Mouse (Mus musculus) CD4-positive naive resting alpha-beta T cell, adult 76 days (primary cell): ENCODE data around the gene Thsd1. TPM values are rescaled to one million over a fixed set of nuclear protein-coding genes. Genes with fewer than 3 reads are reported as not detected.

Experiments
- total RNA-seq: library from RNA; stranded (reverse); gene quantifications from one replicate; pipeline ENCODE4 v1.2.4, GENCODE M21; 2023

Thsd1 gene
- 0.64 TPM for total RNA-seq

DNA sequence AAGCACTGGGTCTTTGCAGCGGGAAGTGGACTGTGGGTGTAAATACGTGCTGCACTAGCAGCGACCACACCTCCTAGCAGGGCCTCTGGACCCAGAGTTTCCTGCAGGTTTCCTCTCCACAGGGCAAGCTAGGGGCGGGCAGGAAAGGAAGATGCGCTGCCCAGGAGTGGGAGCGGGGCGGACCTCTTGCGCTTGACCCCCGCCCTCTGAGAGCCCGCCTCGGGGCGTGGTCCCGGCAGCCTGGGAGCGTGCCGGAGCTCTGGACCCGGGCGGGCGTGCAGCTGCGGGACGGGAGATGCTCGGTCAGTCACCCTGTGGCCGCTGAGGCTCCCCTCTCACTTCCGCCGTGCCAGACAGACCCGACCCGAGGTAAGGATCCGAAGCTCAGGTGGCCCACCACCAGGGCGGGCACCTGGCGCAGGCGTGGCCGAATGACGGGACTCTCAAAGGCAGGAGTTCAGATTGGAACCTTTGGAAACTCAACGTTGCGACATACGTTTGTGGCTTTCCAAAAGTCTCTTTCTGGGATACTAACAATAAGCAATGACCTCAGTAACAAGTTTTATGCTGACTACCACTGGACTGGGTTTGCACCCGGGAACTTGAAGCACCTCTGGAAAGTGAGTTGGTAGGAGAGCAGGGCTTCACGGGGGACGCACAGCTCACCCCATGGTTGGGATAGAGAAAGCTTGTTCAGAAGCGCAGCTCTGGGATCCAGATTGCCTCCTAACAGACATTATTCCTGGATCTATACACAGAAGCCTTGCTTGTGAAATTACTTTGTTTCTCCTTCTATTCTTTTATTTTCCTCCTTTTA, at the start of gene Thsd1:
Gene Thsd1, plus strand, starts transcription at position 253 of the 817 bp plus-strand sequence.

DNA sequence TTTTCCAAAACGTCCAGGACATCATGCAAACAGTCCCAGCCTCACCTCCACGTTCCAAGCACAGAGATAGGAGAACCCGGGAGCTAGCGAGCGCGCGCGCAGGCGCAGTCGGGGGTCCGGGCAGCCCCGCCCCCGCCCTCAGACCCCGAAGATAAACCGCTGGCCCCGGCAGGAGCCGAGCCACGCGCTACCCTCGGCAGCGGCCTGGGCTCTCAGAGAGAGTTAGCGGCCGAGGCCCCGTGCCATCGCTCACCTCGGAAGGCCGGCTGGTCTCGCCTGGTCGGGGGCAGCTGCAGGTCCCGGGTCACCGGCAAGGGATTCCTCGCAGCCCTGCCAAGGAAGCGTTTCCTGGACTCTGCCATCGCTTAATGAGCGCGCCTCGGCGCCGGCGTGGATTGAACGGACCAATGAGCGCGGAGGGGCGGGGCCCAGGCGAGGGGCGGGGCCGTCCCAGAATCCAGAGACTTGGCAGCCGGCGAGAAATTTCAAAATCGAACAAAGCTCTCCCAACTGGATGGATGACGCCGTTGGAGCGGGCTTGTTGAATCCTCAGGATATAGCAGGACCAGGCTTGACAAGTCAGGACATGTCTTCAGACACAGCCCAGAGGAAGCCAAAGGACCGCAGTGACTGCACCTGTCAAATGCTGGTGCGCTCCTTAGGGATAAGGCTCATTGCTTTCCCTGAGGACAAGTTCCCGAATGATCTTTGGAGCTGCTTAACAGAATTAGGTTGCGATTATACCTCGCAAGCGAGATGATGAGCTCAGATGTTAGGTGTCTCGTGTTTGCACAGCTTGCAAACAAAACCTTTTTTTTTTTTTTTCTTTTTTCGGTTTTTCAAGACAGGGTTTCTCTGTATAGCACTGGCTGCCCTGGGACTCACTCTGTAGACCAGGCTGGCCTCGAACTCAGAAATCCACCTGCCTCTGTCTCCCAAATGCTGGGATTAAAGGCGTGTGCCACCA, 41.4 kb upstream of the Thsd1 start, which contains the start of gene Ckap2:
Gene Ckap2, minus strand, starts transcription at position 389 of the 967 bp plus-strand sequence.

DNA sequence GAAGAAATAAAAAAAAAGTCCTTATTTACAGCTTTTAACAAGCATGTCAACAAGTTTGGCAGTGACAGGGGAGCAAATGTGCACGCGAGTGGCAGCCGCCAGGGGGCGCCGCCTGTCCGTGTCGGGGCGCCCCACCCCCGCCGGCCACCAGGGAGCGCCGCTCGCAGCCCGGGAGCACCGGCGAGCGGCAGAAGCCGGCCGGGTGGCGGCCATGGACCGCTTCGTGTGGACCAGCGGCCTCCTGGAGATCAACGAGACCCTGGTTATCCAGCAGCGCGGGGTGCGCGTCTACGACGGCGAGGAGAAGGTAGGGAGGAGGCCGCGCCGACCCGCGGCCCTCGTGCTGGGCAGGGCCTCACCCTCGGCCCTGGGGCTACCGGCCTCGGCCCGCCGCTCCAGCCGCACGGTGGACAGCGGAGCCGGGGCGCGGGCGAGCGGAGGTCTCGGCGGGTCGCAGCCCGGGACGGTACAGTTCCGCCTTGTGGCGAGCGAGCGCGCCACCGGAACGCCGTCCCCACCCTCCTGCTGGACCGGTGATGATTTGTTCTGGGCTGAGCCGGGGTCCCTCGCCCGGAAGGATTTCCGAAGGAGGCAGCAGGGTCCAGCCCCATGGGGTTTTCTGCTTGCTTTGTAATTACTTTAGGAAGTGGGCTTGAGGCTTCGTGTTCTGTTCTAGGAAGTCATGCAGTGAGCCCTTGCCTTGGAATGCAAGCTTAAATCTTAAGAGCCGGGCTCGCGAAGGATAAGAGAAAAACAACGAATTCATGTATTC, 34.3 kb upstream of the Thsd1 start, which contains the start of gene Vps36:
Gene Vps36, plus strand, starts transcription at position 150 of the 772 bp plus-strand sequence.

DNA sequence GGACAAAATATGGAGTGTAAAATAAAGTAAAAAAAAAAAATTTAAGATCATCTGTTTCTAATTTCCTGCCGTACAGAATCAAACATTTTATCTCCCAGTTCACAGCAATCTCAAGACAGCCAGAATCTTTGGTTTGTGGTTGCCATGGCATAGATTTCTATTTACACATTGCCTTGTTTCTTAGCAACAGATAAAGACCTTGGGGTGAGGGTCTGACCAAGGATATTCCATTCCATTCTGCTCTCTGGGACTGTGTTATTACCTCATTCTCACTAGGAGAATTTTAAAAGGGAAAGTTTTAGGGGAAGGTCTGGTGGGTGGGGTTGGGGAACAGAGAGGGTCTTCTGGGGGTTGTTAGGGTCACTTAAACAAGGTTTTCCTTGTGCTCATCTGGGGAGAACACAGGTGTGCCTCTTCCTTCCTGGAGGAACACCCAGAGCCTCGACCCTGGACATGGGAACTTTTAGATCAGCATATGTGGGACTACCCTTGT, 55.9 kb downstream of the Thsd1 start, which contains the start of gene Tpte:
Gene Tpte, plus strand, starts transcription at position 443 of the 493 bp plus-strand sequence.

Other genes starting within 250 kb of the Thsd1 start
- gene Atp7b, start 167.0 kb upstream of the Thsd1 start, total RNA-seq = 0.23 TPM
- gene Alg11, start 166.6 kb upstream of the Thsd1 start, total RNA-seq = 21.7 TPM
- not detected for gene Nek5, start 102.3 kb upstream of the Thsd1 start, total RNA-seq
- gene Nek3, start 60.9 kb upstream of the Thsd1 start, total RNA-seq = 4.0 TPM
- gene Ckap2, start 41.5 kb upstream of the Thsd1 start, total RNA-seq = 3.2 TPM
- 23.8 TPM for gene Vps36, start 34.5 kb upstream of the Thsd1 start, total RNA-seq
- gene Tpte, start 56.1 kb downstream of the Thsd1 start, total RNA-seq = not detected
- gene Slc25a15, start 171.3 kb downstream of the Thsd1 start, total RNA-seq = 5.1 TPM
- 13.4 TPM for gene Mrps31, start 184.0 kb downstream of the Thsd1 start, total RNA-seq